Mouse (Mus musculus) urinary bladder, adult 2 months (tissue): ENCODE data around the gene Drosha. TPM values are rescaled to one million over a fixed set of nuclear protein-coding genes. Genes with fewer than 3 reads are reported as not detected.
"Not testable (repeated sequence)": the region's sequence is repeated elsewhere in the genome, so short reads cannot be mapped to it uniquely, and the experiment has no call there.

ENCODE experiments used
- DNase-seq: peaks from one replicate; pipeline ENCODE4 v3.0.0; 2022; ENCODE audit warnings: low spot score
- polyA plus RNA-seq: library from polyadenylated mRNA; depleted of rRNA; stranded (reverse); fragments of >200 nt; gene quantifications from 2 replicates; pipeline ENCODE4 v1.2.3, GENCODE M21; 2012

The Drosha gene
- polyA plus RNA-seq, 1 experiment, result 11.1 TPM

GRCm38 (mm10) chr15:12885361-12885760 is 60.7 kb downstream of the Drosha start:
- DNase-seq, result no peak

- DNase-seq, result no peak
Observed at GRCm38 (mm10) chr15:12887206-12887605, 62.6 kb downstream of the Drosha start.

- no peak for DNase-seq
Observed at GRCm38 (mm10) chr15:12888312-12888711, 63.7 kb downstream of the Drosha start.

- no peak for DNase-seq
Observed at GRCm38 (mm10) chr15:12889909-12890308, 65.3 kb downstream of the Drosha start.

GRCm38 (mm10) chr15:12895426-12895825 is 70.8 kb downstream of the Drosha start:
- DNase-seq, result no peak

- DNase-seq, result no peak
Observed at GRCm38 (mm10) chr15:12896022-12897009, 71.7 kb downstream of the Drosha start.

GRCm38 (mm10) chr15:12897831-12898230 is 73.2 kb downstream of the Drosha start:
- no peak for DNase-seq

GRCm38 (mm10) chr15:12900428-12901196 is 76.0 kb downstream of the Drosha start:
- no peak for DNase-seq

- DNase-seq, result no peak
Observed at GRCm38 (mm10) chr15:12901197-12901570, 76.6 kb downstream of the Drosha start.

- no peak for DNase-seq
Observed at GRCm38 (mm10) chr15:12904442-12904841, 79.8 kb downstream of the Drosha start.

- no peak for DNase-seq
Observed at GRCm38 (mm10) chr15:12907962-12908719, 83.5 kb downstream of the Drosha start.

- DNase-seq, result no peak
Observed at GRCm38 (mm10) chr15:12908720-12909028, 84.1 kb downstream of the Drosha start.

- no peak for DNase-seq
Observed at GRCm38 (mm10) chr15:12909171-12909570, 84.6 kb downstream of the Drosha start.

GRCm38 (mm10) chr15:12911082-12911481 is 86.5 kb downstream of the Drosha start:
- DNase-seq, result no peak

- DNase-seq, result no peak
Observed at GRCm38 (mm10) chr15:12916314-12916815, 91.8 kb downstream of the Drosha start.

GRCm38 (mm10) chr15:12919326-12919966 is 94.8 kb downstream of the Drosha start:
- not testable (repeated sequence) for DNase-seq

- no peak for DNase-seq
Observed at GRCm38 (mm10) chr15:12919967-12920870, 95.6 kb downstream of the Drosha start.

- no peak for DNase-seq
Observed at GRCm38 (mm10) chr15:12921901-12922300, 97.3 kb downstream of the Drosha start.

GRCm38 (mm10) chr15:12923826-12924225 is 99.2 kb downstream of the Drosha start:
- DNase-seq, result no peak

GRCm38 (mm10) chr15:12931481-12931880 is 106.9 kb downstream of the Drosha start:
- no peak for DNase-seq
